In genomic region chr7:45645591-45645971, GRCm38 (mm10) we compare ENCODE assay signal across 25 mouse cellular contexts. TPM values are rescaled to one million over a fixed set of nuclear protein-coding genes. Genes with fewer than 3 reads are reported as not detected.
DNase-seq lines count a peak whose midpoint lies in the region; TF ChIP-seq lines count a peak whose summit lies in the region.
"Had no signal": no experiment of that assay in that cellular context is flagged by ENCODE, and none has a peak within 500 bp of the region (broad histone marks: within the 10 kb centered on the region; RNA-seq: fewer than 3 reads in every experiment).

No protein-coding gene starts in this region.

- no peaks in the 10 kb centered on the region for H3K27me3 ChIP-seq in CH12.LX (replicated peaks)
- H3K27me3 ChIP-seq: Patski had no signal

- no peak for TF ChIP-seq RAD21 in CH12.LX (IDR thresholded peaks at IDR 0.05; ENCODE audit: low read depth, low read length)

- no peak for TF ChIP-seq EP300 in CH12.LX (IDR thresholded peaks at IDR 0.05; ENCODE audit: low read length)

- in situ Hi-C loops in CH12.LX (cut with MboI; ENCODE audit: low pct_ligation_motif_present, low pct_unique_long_range_greater_than_20kb, low sequenced_read_pairs): no loop called here

- no peaks in the 10 kb centered on the region for H3K79me2 ChIP-seq in CH12.LX (replicated peaks; ENCODE audit: control insufficient read depth, extremely low read depth, insufficient read depth, poor library complexity, severe bottlenecking)

- peak overlapping the region; percentile 90 for H3K27ac ChIP-seq in gastrocnemius, adult 2 months
- H3K27ac ChIP-seq in CH12.LX (ENCODE audit: insufficient read depth, low read depth): peak overlapping the region; percentile 39; the same call in 1 of the 2 replicates

- no peak overlapping the region for H3K4me3 ChIP-seq in gastrocnemius, adult 2 months
- no peak overlapping the region for H3K4me3 ChIP-seq in CH12.LX (replicated peaks in 1 of 3; ENCODE audit: low read depth in 2 of 3, low read length in 2 of 3, poor library complexity in 1 of 3)

- intact Hi-C loops in gastrocnemius, adult 2 months (cut with DNase I): no loop called here

- H3K4me1 ChIP-seq in CH12.LX (ENCODE audit: control insufficient read depth in 1 of 2, insufficient read depth in 2 of 2): peaks cover 33 to 70% of the 10 kb centered on the region in 2 experiments

- no peaks in the 10 kb centered on the region for H3K9me3 ChIP-seq in CH12.LX (replicated peaks; ENCODE audit: low read length)
- H3K9me3 ChIP-seq: G1E had no signal

- peak overlapping the region; percentile 50; the same call in 1 of the 2 replicates for H3K4me2 ChIP-seq in CH12.LX (ENCODE audit: insufficient read depth, low read depth, poor library complexity, severe bottlenecking)

- no peak for TF ChIP-seq CTCF in gastrocnemius, adult 2 months (IDR thresholded peaks at IDR 0.05)
- no peak for TF ChIP-seq CTCF in CH12.LX (conservative IDR thresholded peaks at IDR 0.05 in 1 of 2, IDR thresholded peaks at IDR 0.05 in 1 of 2; ENCODE audit: low read depth in 2 of 2, low read length in 2 of 2)

- no peaks in the 10 kb centered on the region for H3K36me3 ChIP-seq in CH12.LX (replicated peaks in 1 of 2; ENCODE audit: control insufficient read depth in 1 of 2, insufficient read depth in 1 of 2, low read length in 1 of 2)
- H3K36me3 ChIP-seq: G1E had no signal

- 0 out of 2 replicates have a peak overlapping the region, but pooled peaks have one; percentile 30 for H3K9ac ChIP-seq in CH12.LX (ENCODE audit: insufficient read depth, low read depth)

- peak; percentile 33 for DNase-seq in cerebellum, adult 9-11 months
- DNase-seq in cerebellum, postnatal 36 days: no peak
- no peak for DNase-seq in gastrocnemius, adult 2 months
- no peak for DNase-seq in gastrocnemius, adult 8-10 months (ENCODE audit: low spot score in 2 of 2)
- DNase-seq in retina, postnatal 1 day: peak; percentile 29
- no peak for DNase-seq in retina, embryonic 14.5 days (ENCODE audit: low spot score)
- peak; percentile 61 for DNase-seq in CH12.LX (ENCODE audit: extremely low read depth)
- no peak for DNase-seq in Muller cell, postnatal 12 days (ENCODE audit: inconsistent ontology term)
- DNase-seq: adrenal gland, adult 2 months; adrenal gland, adult 8-10 months; adrenal gland, postnatal 10 days; adrenal gland, postnatal 14 days; adrenal gland, postnatal 25 days; adrenal gland, postnatal 36 days; B cell, adult 2 months; cerebellum, adult 11 months; cerebellum, adult 18-20 months; cerebellum, adult 2 months had no signal

- TF ChIP-seq POLR2A in CH12.LX (IDR thresholded peaks at IDR 0.05; ENCODE audit: low read depth, low read length): peak; percentile 36; the same call in 1 of the 2 replicates

- dilution Hi-C loops in CH12.LX (cut with MboI; ENCODE audit: extremely low pct_ligation_motif_present, extremely low pct_unique_long_range_greater_than_20kb, low sequenced_read_pairs): no loop called here

TF ChIP-seq in CH12.LX, 34 proteins besides CTCF, POLR2A, EP300 and RAD21:
- peak; percentile 38; the same call in 1 of the 2 replicates for TF ChIP-seq TCF12 (IDR thresholded peaks at IDR 0.05; ENCODE audit: low read depth, low read length)
- TF ChIP-seq ZKSCAN1 (IDR thresholded peaks at IDR 0.05; ENCODE audit: borderline replicate concordance, low read depth, low read length): no peak
- peak; percentile 47; the same call in 1 of the 2 replicates for TF ChIP-seq ETS1 (conservative IDR thresholded peaks at IDR 0.05; ENCODE audit: low read depth, low read length)
- 0 out of 2 replicates have a peak, but pooled peaks have one; percentile 22 for TF ChIP-seq ELF1 (IDR thresholded peaks at IDR 0.05; ENCODE audit: low read depth, low read length)
- TF ChIP-seq IRF4 (IDR thresholded peaks at IDR 0.05; ENCODE audit: low read depth, low read length): no peak
- no peak for TF ChIP-seq NELFE (IDR thresholded peaks at IDR 0.05; ENCODE audit: low read depth, low read length)
- peak; percentile 34; the same call in 1 of the 2 replicates for TF ChIP-seq CHD2 (IDR thresholded peaks at IDR 0.05; ENCODE audit: low read length)
- TF ChIP-seq SIN3A (IDR thresholded peaks at IDR 0.05; ENCODE audit: low read length): no peak
- TF ChIP-seq BHLHE40 (IDR thresholded peaks at IDR 0.05; ENCODE audit: low read depth, low read length): peak; percentile 83
- TF ChIP-seq MAX (IDR thresholded peaks at IDR 0.05; ENCODE audit: low read length): peak; percentile 15; the same call in 1 of the 2 replicates
TF ChIP-seq in CH12.LX: peak in this region for 6.

RNA-seq across cellular contexts. Expression of gene Mamstr, which starts 5.8 kb away (rescaled TPM):
- 10 to 100 TPM; 18.7 to 44.9 TPM for total RNA-seq in gastrocnemius, adult 2 months (2021)
- total RNA-seq in gastrocnemius, adult 8-10 months (2022): 10 to 100 TPM; 18.5 to 36.8 (median 28.8) TPM
- total RNA-seq in CH12.LX (2012; rRNA removed) (0.04 and 0.17 TPM in 2 replicates), CH12.LX (2014; rRNA removed) (not detected in 2 replicates)
- polyA plus RNA-seq in CH12.LX (2012; ENCODE audit: insufficient read length, low read depth): 0.16 and 0.31 TPM in 2 replicates
- total RNA-seq: G1E, MEL had no signal
- polyA plus RNA-seq: activated CD4-positive, CD25-positive, alpha-beta regulatory T cell, adult 4 months; G1E had no signal

RNA-seq across cellular contexts. Expression of gene Rasip1, which starts 18.3 kb away (rescaled TPM):
- total RNA-seq in gastrocnemius, adult 2 months (2021): 1 to 10 TPM; 5.7 to 8.0 TPM
- 1 to 10 TPM; 5.1 to 7.0 (median 5.3) TPM for total RNA-seq in gastrocnemius, adult 8-10 months (2022)
- total RNA-seq in CH12.LX (2012; rRNA removed): 2.4 and 2.9 TPM in 2 replicates
- total RNA-seq in CH12.LX (2014; rRNA removed): 0.46 and 0.55 TPM in 2 replicates
- polyA plus RNA-seq in CH12.LX (2012; ENCODE audit: insufficient read length, low read depth): 0.76 and 0.77 TPM in 2 replicates
- polyA plus RNA-seq: C2C12 had no signal

RNA-seq across cellular contexts. Expression of gene Fut2, which starts 20.6 kb away (rescaled TPM):
- under 1 TPM; 0.14 to 0.28 TPM for total RNA-seq in gastrocnemius, adult 2 months (2021)
- under 1 TPM; 0.12 to 0.29 (median 0.20) TPM for total RNA-seq in gastrocnemius, adult 8-10 months (2022)
- total RNA-seq in CH12.LX (2012; rRNA removed) (not detected in 2 replicates), CH12.LX (2014; rRNA removed) (not detected in 2 replicates)
- not detected in 2 replicates for polyA plus RNA-seq in CH12.LX (2012; ENCODE audit: insufficient read length, low read depth)
- total RNA-seq: adrenal gland, postnatal 10 days; adrenal gland, postnatal 14 days; adrenal gland, postnatal 25 days; MEL had no signal
- polyA plus RNA-seq: activated CD4-positive, CD25-positive, alpha-beta regulatory T cell, adult 4 months; adrenal gland, adult 2 months; CD4-positive, CD25-positive, alpha-beta regulatory T cell, adult 4 months; G1E had no signal

RNA-seq across cellular contexts. Expression of gene Izumo1, which starts 24.0 kb away (rescaled TPM):
- under 1 TPM in 1 of 2 experiments, not detected in 1; 0.20 TPM for total RNA-seq in gastrocnemius, adult 2 months (2021)
- total RNA-seq in gastrocnemius, adult 8-10 months (2022): not detected
- total RNA-seq in CH12.LX (2012; rRNA removed): 0.08 and 0.21 TPM in 2 replicates
- 0.16 and 0.17 TPM in 2 replicates for total RNA-seq in CH12.LX (2014; rRNA removed)
- 0.34 and 0.44 TPM in 2 replicates for polyA plus RNA-seq in CH12.LX (2012; ENCODE audit: insufficient read length, low read depth)
- total RNA-seq: MEL had no signal
- polyA plus RNA-seq: activated CD4-positive, CD25-positive, alpha-beta regulatory T cell, adult 4 months; C2C12; CD4-positive, CD25-positive, alpha-beta regulatory T cell, adult 4 months had no signal

RNA-seq across cellular contexts. Expression of gene Fut1, which starts 28.5 kb away (rescaled TPM):
- not detected for total RNA-seq in gastrocnemius, adult 2 months (2021)
- not detected for total RNA-seq in gastrocnemius, adult 8-10 months (2022)
- total RNA-seq in CH12.LX (2012; rRNA removed) (1.3 and 6.4 TPM in 2 replicates), CH12.LX (2014; rRNA removed) (1.8 and 2.5 TPM in 2 replicates)
- polyA plus RNA-seq in CH12.LX (2012; ENCODE audit: insufficient read length, low read depth): 2.4 and 2.5 TPM in 2 replicates
- total RNA-seq: adrenal gland, adult 18-20 months; adrenal gland, adult 2 months; adrenal gland, adult 8-10 months; adrenal gland, postnatal 25 days; adrenal gland, postnatal 36 days; MEL had no signal
- polyA plus RNA-seq: activated CD4-positive, CD25-positive, alpha-beta regulatory T cell, adult 4 months; adrenal gland, adult 2 months; CD4-positive, CD25-positive, alpha-beta regulatory T cell, adult 4 months; G1E had no signal

Comparison
In these comparisons a context has a peak if more than half of its experiments do, and no peak if none do; other contexts are left out.
1. DNase-seq: peak in cerebellum, adult 9-11 months (single experiment), retina, postnatal 1 day (single experiment) and CH12.LX (single experiment); none in cerebellum, postnatal 36 days (0 of 2), gastrocnemius, adult 2 months (single experiment), gastrocnemius, adult 8-10 months (0 of 2), retina, embryonic 14.5 days (single experiment) and Muller cell, postnatal 12 days (single experiment).
2. RNA of gene Mamstr, which starts 5.8 kb away (total RNA-seq): 18.7 to 44.9 TPM in gastrocnemius, adult 2 months and 18.5 to 36.8 TPM in gastrocnemius, adult 8-10 months; 0.04 to 0.17 TPM in CH12.LX; every median in the first group is over 10 times any median in the second.